Mouse (Mus musculus): ENCODE measurements around the gene Psmd7.
"Not testable (repeated sequence)": the region's sequence is repeated elsewhere in the genome, so short reads cannot be mapped to it uniquely, and the experiment has no call there.

The Psmd7 gene

GRCm38 (mm10) chr8:107587995-107588780 is at the start of gene Psmd7:
TSS of gene Psmd7 (minus strand) at chr8:107588464.
- peak; percentile 94 for DNase-seq (ENCODE audit: low read depth, low spot score)

GRCm38 (mm10) chr8:107633734-107634133 is 45.5 kb upstream of the Psmd7 start:
- DNase-seq (ENCODE audit: low read depth, low spot score), result no peak

GRCm38 (mm10) chr8:107629701-107630100 is 41.4 kb upstream of the Psmd7 start:
- no peak for DNase-seq (ENCODE audit: low read depth, low spot score)

- DNase-seq (ENCODE audit: low read depth, low spot score), result no peak
These were observed 40.4 kb upstream of the Psmd7 start for GRCm38 (mm10) chr8:107628501-107629149.

- no peak for DNase-seq (ENCODE audit: low read depth, low spot score)
These were observed 39.6 kb upstream of the Psmd7 start for GRCm38 (mm10) chr8:107627881-107628280.

GRCm38 (mm10) chr8:107624301-107624700 is 36.0 kb upstream of the Psmd7 start:
- not testable (repeated sequence) for DNase-seq (ENCODE audit: low read depth, low spot score)

- no peak for DNase-seq (ENCODE audit: low read depth, low spot score)
These were observed 33.8 kb upstream of the Psmd7 start for GRCm38 (mm10) chr8:107621930-107622623.

GRCm38 (mm10) chr8:107621136-107621535 is 32.9 kb upstream of the Psmd7 start:
- DNase-seq (ENCODE audit: low read depth, low spot score), result no peak

- DNase-seq (ENCODE audit: low read depth, low spot score), result no peak
These were observed 30.2 kb upstream of the Psmd7 start for GRCm38 (mm10) chr8:107618499-107618898.

GRCm38 (mm10) chr8:107613411-107613810 is 25.1 kb upstream of the Psmd7 start:
- DNase-seq (ENCODE audit: low read depth, low spot score), result no peak

- no peak for DNase-seq (ENCODE audit: low read depth, low spot score)
These were observed 22.6 kb upstream of the Psmd7 start for GRCm38 (mm10) chr8:107610845-107611244.

- DNase-seq (ENCODE audit: low read depth, low spot score), result no peak
These were observed 20.5 kb upstream of the Psmd7 start for GRCm38 (mm10) chr8:107608751-107609150.

- DNase-seq (ENCODE audit: low read depth, low spot score), result peak; percentile 82
These were observed 14.8 kb upstream of the Psmd7 start for GRCm38 (mm10) chr8:107603026-107603425.

- DNase-seq (ENCODE audit: low read depth, low spot score), result no peak
These were observed 11.4 kb upstream of the Psmd7 start for GRCm38 (mm10) chr8:107599691-107600090.

- no peak for DNase-seq (ENCODE audit: low read depth, low spot score)
These were observed 9.5 kb upstream of the Psmd7 start for GRCm38 (mm10) chr8:107597731-107598130.

GRCm38 (mm10) chr8:107594817-107595216 is 6.6 kb upstream of the Psmd7 start:
- DNase-seq (ENCODE audit: low read depth, low spot score), result no peak

- no peak for DNase-seq (ENCODE audit: low read depth, low spot score)
These were observed 5.9 kb upstream of the Psmd7 start for GRCm38 (mm10) chr8:107593967-107594729.

- DNase-seq (ENCODE audit: low read depth, low spot score), result peak; percentile 21
These were observed 752 bp downstream of the Psmd7 start for GRCm38 (mm10) chr8:107587429-107587994.

GRCm38 (mm10) chr8:107582136-107582535 is 6.1 kb downstream of the Psmd7 start:
- no peak for DNase-seq (ENCODE audit: low read depth, low spot score)

GRCm38 (mm10) chr8:107581536-107581935 is 6.7 kb downstream of the Psmd7 start:
- no peak for DNase-seq (ENCODE audit: low read depth, low spot score)

- no peak for DNase-seq (ENCODE audit: low read depth, low spot score)
These were observed 7.4 kb downstream of the Psmd7 start for GRCm38 (mm10) chr8:107580879-107581278.

Measured in CD4-positive, CD25-positive, alpha-beta regulatory T cell, adult 2 months (primary cell).